Mouse (Mus musculus): ENCODE results near the gene Fbxo8. TPM values are rescaled to one million over a fixed set of nuclear protein-coding genes. Genes with fewer than 3 reads are reported as not detected.
A peak's percentile ranks its signal among the peaks of the same experiment; 100 is the strongest.

Gene Fbxo8
- polyA plus RNA-seq, 1 experiment from 2014 or later = 39.5 TPM

- Histone ChIP-seq H3K9ac (peak overlapping the region; percentile 84), H3K4me1 (replicated peaks) (peaks cover 19% of the 10 kb centered on the region), H3K36me3 (no peaks in the 10 kb centered on the region), H3K4me3 (peak overlapping the region; percentile 86), H3K27ac (replicated peaks) (peak overlapping the region; percentile 88; the same call in 1 of the 2 replicates), H3K9me3 (no peaks in the 10 kb centered on the region), H3K4me2 (peak overlapping the region; percentile 70), H3K27me3 (no peaks in the 10 kb centered on the region)
- WGBS = 34% methylated on average over 10 of the region's 10 CpGs
- ATAC-seq (ENCODE audit: low read depth) = no peak
Measured at GRCm38 (mm10) chr8:56552045-56552444, 1.2 kb downstream of the Fbxo8 start.

GRCm38 (mm10) chr8:56552551-56553103 is 1.7 kb downstream of the Fbxo8 start:
- H3K27me3 ChIP-seq = no peaks in the 10 kb centered on the region
- no peak overlapping the region; the same call in 1 of the 2 replicates for H3K4me2 ChIP-seq
- no peak for ATAC-seq (ENCODE audit: low read depth)
- no peak overlapping the region; the same call in 1 of the 2 replicates for H3K4me3 ChIP-seq
- peaks cover 19% of the 10 kb centered on the region for H3K4me1 ChIP-seq (replicated peaks)
- H3K9ac ChIP-seq = no peak overlapping the region
- H3K9me3 ChIP-seq = no peaks in the 10 kb centered on the region
- no peak overlapping the region for H3K27ac ChIP-seq (replicated peaks)
- no peaks in the 10 kb centered on the region for H3K36me3 ChIP-seq
- 83% methylated on average over 5 of the region's 5 CpGs for WGBS

- H3K4me2 ChIP-seq = no peak overlapping the region
- H3K36me3 ChIP-seq = peaks cover 5% of the 10 kb centered on the region
- H3K27me3 ChIP-seq = no peaks in the 10 kb centered on the region
- no peak overlapping the region for H3K9ac ChIP-seq
- no peak overlapping the region for H3K4me3 ChIP-seq
- ATAC-seq (ENCODE audit: low read depth) = no peak
- 81% methylated on average over 4 of the region's 4 CpGs for WGBS
- H3K4me1 ChIP-seq (replicated peaks) = no peaks in the 10 kb centered on the region
- no peaks in the 10 kb centered on the region for H3K9me3 ChIP-seq
- H3K27ac ChIP-seq (replicated peaks) = no peak overlapping the region
Measured at GRCm38 (mm10) chr8:56564399-56565047, 13.6 kb downstream of the Fbxo8 start.

- Histone ChIP-seq H3K36me3 (peaks cover 5% of the 10 kb centered on the region), H3K4me2 (no peak overlapping the region), H3K4me1 (replicated peaks) (no peaks in the 10 kb centered on the region), H3K27ac (replicated peaks) (no peak overlapping the region), H3K9me3 (no peaks in the 10 kb centered on the region), H3K27me3 (no peaks in the 10 kb centered on the region), H3K4me3 (no peak overlapping the region), H3K9ac (no peak overlapping the region)
- ATAC-seq (ENCODE audit: low read depth) = no peak
- WGBS = 94% methylated on average over 9 of the region's 9 CpGs
Measured at GRCm38 (mm10) chr8:56566856-56567255, 16.0 kb downstream of the Fbxo8 start.

- no peaks in the 10 kb centered on the region for H3K4me1 ChIP-seq (replicated peaks)
- no peaks in the 10 kb centered on the region for H3K9me3 ChIP-seq
- 94% methylated on average over 4 of the region's 4 CpGs for WGBS
- no peak for ATAC-seq (ENCODE audit: low read depth)
- H3K27ac ChIP-seq (replicated peaks) = no peak overlapping the region
- H3K9ac ChIP-seq = no peak overlapping the region
- no peaks in the 10 kb centered on the region for H3K36me3 ChIP-seq
- no peak overlapping the region for H3K4me2 ChIP-seq
- H3K4me3 ChIP-seq = no peak overlapping the region
- H3K27me3 ChIP-seq = no peaks in the 10 kb centered on the region
Measured at GRCm38 (mm10) chr8:56580918-56581317, 30.0 kb downstream of the Fbxo8 start.

- Histone ChIP-seq H3K4me1 (replicated peaks) (no peaks in the 10 kb centered on the region), H3K27me3 (no peaks in the 10 kb centered on the region), H3K4me3 (no peak overlapping the region), H3K36me3 (no peaks in the 10 kb centered on the region), H3K27ac (replicated peaks) (no peak overlapping the region), H3K9ac (no peak overlapping the region), H3K9me3 (no peaks in the 10 kb centered on the region), H3K4me2 (no peak overlapping the region)
- ATAC-seq (ENCODE audit: low read depth) = no peak
Measured at GRCm38 (mm10) chr8:56582841-56583240, 32.0 kb downstream of the Fbxo8 start.

GRCm38 (mm10) chr8:56589004-56589403 is 38.1 kb downstream of the Fbxo8 start:
- no peak overlapping the region for H3K4me3 ChIP-seq
- H3K9me3 ChIP-seq = no peaks in the 10 kb centered on the region
- H3K9ac ChIP-seq = no peak overlapping the region
- H3K4me2 ChIP-seq = no peak overlapping the region
- no peak overlapping the region for H3K27ac ChIP-seq (replicated peaks)
- 81% methylated on average over 2 of the region's 2 CpGs for WGBS
- no peak for ATAC-seq (ENCODE audit: low read depth)
- H3K4me1 ChIP-seq (replicated peaks) = no peaks in the 10 kb centered on the region
- H3K27me3 ChIP-seq = no peaks in the 10 kb centered on the region
- H3K36me3 ChIP-seq = peaks cover 15% of the 10 kb centered on the region

GRCm38 (mm10) chr8:56591084-56591483 is 40.2 kb downstream of the Fbxo8 start:
- WGBS = 87% methylated on average over 1 of the region's 1 CpGs
- peaks cover 15% of the 10 kb centered on the region for H3K36me3 ChIP-seq
- no peak overlapping the region for H3K27ac ChIP-seq (replicated peaks)
- H3K4me2 ChIP-seq = no peak overlapping the region
- no peak overlapping the region for H3K4me3 ChIP-seq
- no peak for ATAC-seq (ENCODE audit: low read depth)
- H3K9ac ChIP-seq = no peak overlapping the region
- H3K27me3 ChIP-seq = no peaks in the 10 kb centered on the region
- H3K4me1 ChIP-seq (replicated peaks) = no peaks in the 10 kb centered on the region
- H3K9me3 ChIP-seq = no peaks in the 10 kb centered on the region

GRCm38 (mm10) chr8:56591502-56591901 is 40.6 kb downstream of the Fbxo8 start:
- H3K9ac ChIP-seq = no peak overlapping the region
- no peaks in the 10 kb centered on the region for H3K4me1 ChIP-seq (replicated peaks)
- H3K9me3 ChIP-seq = no peaks in the 10 kb centered on the region
- no peaks in the 10 kb centered on the region for H3K27me3 ChIP-seq
- 94% methylated on average over 5 of the region's 5 CpGs for WGBS
- peaks cover 15% of the 10 kb centered on the region for H3K36me3 ChIP-seq
- no peak overlapping the region for H3K27ac ChIP-seq (replicated peaks)
- ATAC-seq (ENCODE audit: low read depth) = no peak
- no peak overlapping the region for H3K4me2 ChIP-seq
- no peak overlapping the region for H3K4me3 ChIP-seq

- H3K27me3 ChIP-seq = no peaks in the 10 kb centered on the region
- WGBS = 40% methylated on average over 3 of the region's 3 CpGs
- no peak overlapping the region for H3K9ac ChIP-seq
- H3K4me3 ChIP-seq = no peak overlapping the region
- ATAC-seq (ENCODE audit: low read depth) = no peak
- H3K9me3 ChIP-seq = no peaks in the 10 kb centered on the region
- no peaks in the 10 kb centered on the region for H3K36me3 ChIP-seq
- H3K4me1 ChIP-seq (replicated peaks) = no peaks in the 10 kb centered on the region
- H3K27ac ChIP-seq (replicated peaks) = no peak overlapping the region
- no peak overlapping the region for H3K4me2 ChIP-seq
Measured at GRCm38 (mm10) chr8:56606481-56606880, 55.6 kb downstream of the Fbxo8 start.

GRCm38 (mm10) chr8:56611736-56612135 is 60.8 kb downstream of the Fbxo8 start:
- no peak overlapping the region for H3K9ac ChIP-seq
- H3K36me3 ChIP-seq = no peaks in the 10 kb centered on the region
- H3K27me3 ChIP-seq = no peaks in the 10 kb centered on the region
- H3K9me3 ChIP-seq = no peaks in the 10 kb centered on the region
- H3K4me1 ChIP-seq (replicated peaks) = no peaks in the 10 kb centered on the region
- H3K27ac ChIP-seq (replicated peaks) = no peak overlapping the region
- no peak for ATAC-seq (ENCODE audit: low read depth)
- WGBS = 90% methylated on average over 6 of the region's 6 CpGs
- no peak overlapping the region for H3K4me3 ChIP-seq
- no peak overlapping the region for H3K4me2 ChIP-seq

- Histone ChIP-seq H3K36me3 (no peaks in the 10 kb centered on the region), H3K9ac (no peak overlapping the region), H3K4me3 (no peak overlapping the region), H3K9me3 (no peaks in the 10 kb centered on the region), H3K27me3 (no peaks in the 10 kb centered on the region), H3K27ac (replicated peaks) (no peak overlapping the region), H3K4me1 (replicated peaks) (peaks cover 3% of the 10 kb centered on the region; the same call in 1 of the 2 replicates), H3K4me2 (no peak overlapping the region)
- WGBS = 93% methylated on average over 1 of the region's 1 CpGs
- no peak for ATAC-seq (ENCODE audit: low read depth)
Measured at GRCm38 (mm10) chr8:56614235-56614634, 63.3 kb downstream of the Fbxo8 start.

GRCm38 (mm10) chr8:56615005-56615404 is 64.1 kb downstream of the Fbxo8 start:
- WGBS = 11% methylated on average over 5 of the region's 5 CpGs
- H3K36me3 ChIP-seq = no peaks in the 10 kb centered on the region
- H3K4me3 ChIP-seq = no peak overlapping the region
- no peaks in the 10 kb centered on the region for H3K9me3 ChIP-seq
- H3K4me2 ChIP-seq = no peak overlapping the region
- no peak overlapping the region for H3K9ac ChIP-seq
- peak; percentile 56; the same call in 1 of the 2 replicates for ATAC-seq (ENCODE audit: low read depth)
- peaks cover 8% of the 10 kb centered on the region for H3K27me3 ChIP-seq
- peaks cover 10% of the 10 kb centered on the region for H3K4me1 ChIP-seq (replicated peaks)
- no peak overlapping the region for H3K27ac ChIP-seq (replicated peaks)
